Mouse (Mus musculus) right cerebral cortex, adult 18-20 months (tissue): Measurements from ENCODE around the gene Rngtt.
"Not testable (repeated sequence)": the region's sequence is repeated elsewhere in the genome, so short reads cannot be mapped to it uniquely, and the experiment has no call there.

Source experiments
- DNase-seq: peaks from one replicate; pipeline ENCODE4 v3.0.0; 2022; ENCODE audit warnings: mixed read lengths

Gene Rngtt

DNA sequence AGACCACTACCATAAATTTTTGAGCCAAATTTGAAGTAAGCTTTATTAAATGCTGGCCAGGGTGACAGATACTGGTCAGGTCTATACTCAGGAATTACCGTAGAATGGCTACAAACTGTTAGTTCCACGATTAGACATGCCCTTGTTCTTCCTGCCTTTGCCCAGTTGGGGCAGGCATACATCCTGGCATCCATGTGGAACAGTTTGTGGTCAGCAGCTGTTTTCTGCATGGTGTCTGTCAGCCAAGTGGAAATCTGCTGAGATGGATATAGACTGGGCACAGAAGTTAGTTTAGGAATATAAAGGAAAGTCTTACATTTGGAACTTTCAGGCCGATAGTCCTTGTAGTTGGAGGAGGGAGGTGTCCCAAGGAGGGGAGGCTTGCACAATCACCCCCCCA is 136.8 kb downstream of the Rngtt start:
- DNase-seq: no peak

DNA sequence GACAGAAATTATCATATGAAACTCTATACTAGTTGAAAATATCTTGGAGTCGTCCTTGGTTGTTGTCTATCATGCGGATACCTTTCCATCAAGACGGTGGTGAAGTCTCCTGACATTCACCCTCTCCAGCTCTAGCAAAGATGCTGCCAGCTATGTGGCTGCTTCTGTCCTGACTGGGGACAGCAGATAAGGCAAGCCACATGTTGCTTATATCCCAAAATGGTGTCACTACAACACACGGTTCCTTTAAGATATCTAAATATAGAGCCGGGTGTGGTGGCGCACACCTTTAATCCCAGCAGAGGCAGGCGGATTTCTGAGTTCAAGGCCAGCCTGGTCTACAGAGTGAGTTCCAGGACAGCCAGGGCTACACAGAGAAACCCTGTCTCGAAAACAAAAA is 140.2 kb downstream of the Rngtt start:
- DNase-seq: not testable (repeated sequence)

DNA sequence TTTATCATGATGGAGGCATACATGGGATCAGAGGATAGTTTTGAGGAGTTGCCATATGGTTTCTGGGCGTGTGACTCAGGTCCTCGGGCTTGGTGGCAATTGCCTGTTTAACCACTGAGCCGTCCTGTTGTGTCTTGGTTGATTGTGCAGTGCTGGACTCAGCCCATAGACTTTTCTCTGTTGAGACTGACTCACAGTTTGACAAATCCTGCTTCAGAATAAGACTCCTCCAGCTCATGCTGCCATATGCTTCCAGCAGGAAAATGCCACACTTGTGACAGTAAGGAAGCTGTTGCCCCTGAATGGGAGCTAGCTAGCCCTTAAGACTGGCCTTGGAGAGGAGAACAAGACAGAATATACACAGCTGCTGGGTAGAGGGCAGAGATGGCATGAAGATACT is 149.7 kb downstream of the Rngtt start:
- peak; percentile 38 for DNase-seq

DNA sequence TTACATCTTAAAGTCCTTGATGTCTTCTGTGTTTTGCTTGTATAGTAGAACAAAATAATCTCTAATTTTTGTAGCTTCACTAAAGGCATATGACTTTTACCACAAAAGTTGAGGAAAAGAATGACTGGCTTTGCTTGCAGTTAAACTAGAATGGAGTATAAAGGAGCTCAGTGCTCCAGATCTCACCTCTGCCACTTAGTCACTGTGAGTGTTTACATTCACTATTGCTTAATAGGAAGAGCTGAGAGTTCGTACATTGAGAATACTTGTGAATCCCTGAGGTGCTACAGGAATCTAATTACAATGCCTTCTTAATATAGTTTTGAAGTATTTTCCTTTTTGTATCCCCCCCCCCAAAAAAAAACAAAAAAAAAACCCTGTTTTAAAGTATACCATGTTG is 154.3 kb downstream of the Rngtt start:
- no peak for DNase-seq

DNA sequence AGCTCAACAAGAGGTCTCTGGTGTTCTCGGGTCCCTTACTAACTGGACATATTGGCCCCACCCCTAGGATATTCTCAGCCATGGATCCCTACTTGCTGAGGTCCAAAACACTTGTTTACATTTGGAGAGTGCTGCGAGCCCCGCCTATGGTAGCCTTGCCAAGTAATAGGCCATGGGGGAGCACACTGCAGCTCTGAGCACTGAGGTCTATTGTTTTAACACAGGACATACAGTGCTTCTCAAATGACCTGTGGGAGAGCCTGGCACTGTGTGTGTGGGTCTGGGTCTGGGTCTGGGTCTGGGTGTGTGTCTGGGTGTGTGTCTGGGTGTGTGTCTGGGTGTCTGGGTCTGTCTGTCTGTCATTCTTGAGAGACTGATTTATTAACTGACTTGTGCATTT is 155.8 kb downstream of the Rngtt start:
- DNase-seq: no peak

DNA sequence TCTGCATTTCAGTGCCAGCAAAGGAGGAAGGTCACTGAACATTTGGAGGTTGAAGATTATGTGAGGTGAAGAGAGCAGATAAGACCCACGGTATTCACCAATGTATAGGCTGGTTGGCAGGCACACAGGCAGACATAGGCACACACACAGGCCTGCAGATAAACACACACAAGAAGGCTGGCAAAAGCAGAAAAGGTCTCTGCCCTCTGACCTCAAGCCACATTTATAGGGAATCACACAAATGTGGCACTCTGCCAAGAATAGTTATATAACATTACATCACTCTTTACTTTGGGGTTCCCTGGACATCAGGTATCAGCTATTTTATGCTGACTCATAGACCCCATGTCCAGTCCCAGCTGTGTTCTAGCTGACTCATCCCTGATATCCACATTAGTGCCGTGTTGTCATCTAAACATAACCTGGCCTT is 156.9 kb downstream of the Rngtt start:
- DNase-seq: no peak

DNA sequence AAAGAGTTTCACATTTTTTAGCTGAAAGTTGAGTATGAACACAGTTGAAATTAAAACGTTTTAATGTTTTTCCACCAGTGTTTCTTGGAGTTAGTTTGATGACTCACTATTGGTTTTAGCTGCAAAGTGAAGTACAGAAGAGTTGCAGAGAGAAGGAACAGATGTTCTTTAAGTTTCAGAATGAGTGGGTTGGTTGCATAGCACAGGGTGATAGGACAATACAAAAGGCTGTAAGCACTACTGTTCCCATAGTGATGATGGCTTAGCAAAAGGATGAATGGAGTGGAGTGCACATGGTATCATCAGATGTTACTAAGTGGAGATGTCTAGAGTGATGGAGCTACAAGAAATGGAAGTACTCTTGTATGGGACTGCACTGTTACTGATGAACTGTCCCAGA is 157.5 kb downstream of the Rngtt start:
- peak; percentile 50 for DNase-seq

DNA sequence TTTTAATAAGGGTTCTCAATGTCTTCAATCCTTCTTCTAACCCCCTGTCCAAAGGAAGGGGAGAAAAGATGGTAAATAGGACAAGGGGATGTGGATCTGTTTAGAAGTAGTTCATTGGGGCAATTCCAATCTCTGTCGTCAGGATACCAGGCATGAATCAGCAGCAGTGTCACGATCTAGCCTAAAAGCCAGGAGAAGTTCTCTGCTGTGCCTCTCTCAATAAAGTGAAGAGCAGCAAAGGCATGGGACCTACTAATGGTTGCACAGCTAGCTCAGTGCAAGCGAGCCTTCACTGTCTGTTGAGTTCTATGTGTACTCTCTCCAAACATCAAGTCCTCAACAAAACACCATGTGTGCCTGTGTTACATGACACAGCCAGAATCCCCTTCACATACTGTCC is 158.0 kb downstream of the Rngtt start:
- DNase-seq: no peak

DNA sequence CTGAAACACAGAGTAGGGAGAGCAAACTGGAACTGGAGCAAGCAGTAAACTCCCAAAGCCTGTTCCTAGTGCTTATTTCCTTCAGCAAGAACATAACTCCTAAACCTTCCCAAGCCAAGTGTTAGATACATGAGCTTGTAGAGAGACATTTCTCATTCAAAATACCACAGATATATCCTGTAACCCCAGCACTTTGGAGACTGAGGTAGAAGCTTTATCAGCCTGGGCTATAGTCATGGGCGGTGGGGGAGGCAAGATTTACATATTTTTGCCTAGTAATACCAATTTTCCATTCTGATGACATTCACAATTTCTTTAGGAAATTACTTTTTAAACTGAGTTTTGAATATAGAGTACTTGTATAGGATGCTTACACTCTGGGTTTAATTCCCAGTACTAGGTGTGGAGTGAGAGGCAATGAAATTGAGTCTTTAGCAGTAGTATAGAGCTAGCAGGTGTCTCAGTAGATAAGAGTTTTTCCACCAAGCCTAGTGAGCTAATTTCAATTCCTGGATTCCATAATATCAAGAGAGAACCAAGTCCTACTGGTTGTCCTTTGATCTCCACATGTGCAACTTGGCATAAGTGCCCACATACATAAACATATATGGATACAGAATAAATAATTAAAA is 160.7 kb downstream of the Rngtt start:
- DNase-seq: no peak

DNA sequence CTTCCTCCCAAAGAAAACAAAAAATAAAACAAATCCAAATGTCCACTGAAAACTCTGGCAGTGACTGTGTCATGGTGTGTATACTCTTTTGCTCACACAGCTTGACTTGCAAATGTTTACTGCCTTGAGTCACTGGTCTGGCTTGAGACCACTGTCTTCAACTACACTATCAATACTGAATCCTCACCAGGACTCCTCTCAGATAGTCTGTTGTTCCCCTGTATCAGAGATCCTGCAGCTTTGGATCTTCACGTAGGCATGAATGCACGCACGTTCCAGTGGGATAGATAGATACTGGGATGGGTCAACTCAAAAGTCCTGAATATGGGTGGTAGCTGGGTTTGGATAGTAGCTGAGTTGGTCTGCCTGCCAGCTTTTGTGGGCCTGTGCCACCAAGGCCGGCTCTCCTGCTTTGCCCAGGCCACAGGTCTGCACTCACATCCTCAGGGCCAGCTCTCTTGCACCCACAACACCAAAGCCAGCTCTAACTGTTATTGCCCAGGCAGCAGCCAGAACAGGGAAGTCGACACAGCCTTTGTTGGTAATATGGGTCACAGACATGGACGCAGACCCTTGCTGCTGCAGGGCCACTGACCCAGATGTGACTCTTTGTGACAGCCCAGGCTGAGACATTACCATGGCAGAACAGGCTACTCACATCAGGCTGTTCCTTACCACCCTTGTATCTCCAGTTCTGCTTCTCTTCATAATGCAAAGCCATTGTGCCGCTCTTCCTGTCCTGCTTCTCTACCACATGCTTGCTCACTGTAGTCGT is 168.1 kb downstream of the Rngtt start:
- DNase-seq: no peak

DNA sequence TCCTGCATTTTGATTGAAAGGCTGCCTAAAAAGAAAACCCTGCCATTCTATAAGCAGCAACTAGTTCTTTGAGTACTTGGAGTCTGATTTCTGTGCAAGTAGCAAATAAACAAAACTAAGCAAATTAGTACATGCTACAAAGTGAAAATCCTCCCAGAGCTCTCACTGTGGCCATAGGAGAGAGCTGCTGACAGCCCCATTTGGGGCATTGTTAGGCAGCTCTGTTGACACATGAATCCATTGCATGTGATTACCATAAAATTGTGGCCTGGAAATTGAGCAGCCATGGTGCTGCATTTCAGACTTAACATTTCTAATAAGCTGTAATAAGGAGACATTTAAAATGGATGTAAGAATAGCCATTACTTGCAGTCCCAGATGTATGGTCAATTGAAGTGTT is 171.6 kb downstream of the Rngtt start:
- DNase-seq: no peak

DNA sequence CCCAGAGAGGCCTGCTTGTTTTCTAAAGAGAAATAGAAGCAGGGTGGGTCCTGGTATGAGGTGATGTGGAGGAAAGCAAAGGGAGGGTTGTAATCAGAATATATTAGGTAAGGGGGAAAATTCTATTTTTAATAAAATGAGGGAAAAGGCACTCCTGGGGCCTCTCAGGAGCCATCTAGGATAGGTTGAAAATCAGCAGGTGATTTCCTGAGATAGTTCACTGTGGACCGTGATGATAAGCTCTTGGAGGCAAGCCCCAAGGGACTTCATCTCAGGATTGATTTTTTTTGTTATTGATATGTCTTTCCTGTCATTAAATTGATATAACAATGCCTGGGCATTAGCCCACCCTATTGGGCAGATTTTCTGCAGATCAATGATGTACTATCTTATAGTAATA is 175.9 kb downstream of the Rngtt start:
- DNase-seq: no peak

DNA sequence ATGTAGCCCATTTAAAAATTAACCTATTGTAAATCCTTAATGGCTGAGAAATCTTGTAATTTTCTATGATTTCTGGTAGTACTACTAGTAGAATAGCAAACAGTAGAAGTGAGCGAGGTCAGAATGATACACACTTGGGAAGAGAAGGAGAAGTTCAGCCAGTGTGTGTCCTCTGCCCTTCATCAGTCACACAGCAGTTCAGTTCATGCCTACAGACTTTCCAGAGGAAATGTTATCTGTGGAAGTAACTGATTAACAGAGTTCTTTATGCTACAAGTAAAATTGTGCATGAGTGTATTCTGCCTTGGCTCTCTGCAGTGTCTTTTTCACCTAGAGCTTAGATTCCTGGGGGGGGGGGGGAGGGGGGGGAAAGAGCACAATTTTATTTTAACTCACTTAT is 181.0 kb downstream of the Rngtt start:
- DNase-seq: no peak

DNA sequence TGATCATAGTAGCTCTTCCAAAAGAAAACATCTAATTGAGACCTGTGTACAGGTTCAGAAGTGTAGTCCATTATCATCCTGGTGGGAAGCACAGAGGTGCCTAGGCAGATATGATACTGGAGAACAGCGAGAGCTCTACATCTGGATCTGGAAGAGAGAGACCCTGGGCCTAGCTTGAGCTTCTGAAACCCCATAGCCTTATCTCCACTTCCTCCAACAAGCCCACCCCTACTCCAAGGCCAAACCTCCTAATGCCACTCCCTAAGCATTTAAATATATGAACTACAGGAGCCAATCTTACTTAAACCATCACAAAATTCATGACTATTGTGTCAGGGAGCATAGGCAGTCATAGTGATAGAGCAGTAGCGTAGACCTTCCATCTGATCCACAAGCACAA is 184.3 kb downstream of the Rngtt start:
- DNase-seq: no peak

DNA sequence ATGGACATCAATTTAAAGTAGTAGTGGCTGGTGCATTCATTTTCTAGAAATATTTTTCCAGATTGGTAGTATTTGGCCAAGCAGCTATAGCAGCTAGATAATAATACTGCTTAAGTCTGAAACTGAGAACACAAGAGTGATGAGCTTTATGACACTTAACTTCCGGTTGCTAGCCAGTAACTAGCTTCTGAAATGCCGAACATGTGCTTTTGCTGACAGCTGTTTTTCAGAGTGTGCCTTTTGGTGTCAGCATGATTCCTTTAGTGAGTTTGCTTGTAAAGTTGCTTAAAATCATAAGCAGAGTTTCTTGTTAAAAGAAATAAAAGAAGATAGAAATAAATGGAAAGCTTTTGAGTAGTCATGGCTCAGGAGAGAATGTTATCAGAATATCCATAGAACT is 186.9 kb downstream of the Rngtt start:
- no peak for DNase-seq

DNA sequence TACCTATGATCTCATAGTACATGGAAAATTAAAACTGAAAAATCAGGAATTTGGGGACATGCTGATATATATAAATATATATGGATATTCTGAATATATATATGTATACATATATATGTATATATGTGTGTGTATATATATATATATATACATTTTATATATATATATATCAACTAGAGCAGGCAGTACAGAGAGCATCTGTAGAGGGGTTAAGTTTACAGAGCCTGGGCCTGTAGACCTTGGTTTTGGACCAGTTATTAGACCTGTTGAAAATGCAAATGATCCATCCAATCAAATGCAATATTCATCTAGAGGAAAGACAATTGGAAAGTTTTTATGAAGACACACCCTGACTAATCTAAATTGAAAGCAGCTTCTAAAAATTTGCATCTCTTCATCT is 187.5 kb downstream of the Rngtt start:
- no peak for DNase-seq

DNA sequence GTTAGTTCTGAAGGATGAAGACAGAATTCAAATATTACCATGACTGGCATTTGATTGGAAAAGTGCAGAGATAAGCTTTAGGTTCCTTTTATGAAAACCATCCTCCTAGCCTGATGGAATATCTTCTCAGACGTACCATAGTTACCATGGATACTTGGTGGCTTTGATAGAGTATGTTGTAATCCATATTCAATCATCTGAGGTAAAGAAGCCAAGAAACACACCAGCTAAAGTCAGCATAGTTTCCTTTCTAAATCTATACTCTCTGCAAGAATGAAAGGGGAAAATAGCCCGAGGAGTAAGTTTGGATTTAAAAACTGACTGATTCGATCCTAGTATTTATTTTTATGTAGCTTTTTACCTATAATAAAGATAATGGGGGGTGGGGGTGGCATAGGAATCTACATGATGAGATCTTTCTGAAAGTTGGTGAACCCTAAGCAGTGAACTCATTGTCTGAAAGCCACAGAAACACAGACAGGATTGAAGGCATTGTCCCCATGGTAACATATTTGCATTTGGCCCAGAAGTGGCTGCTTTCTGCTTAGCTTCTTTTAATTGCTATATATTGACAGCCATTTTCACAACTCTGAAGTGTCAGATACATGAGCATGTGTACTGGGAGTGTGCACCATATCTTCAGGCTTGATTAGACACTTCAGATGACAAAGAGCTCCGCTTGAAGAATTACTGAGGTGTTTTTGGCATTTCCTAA is 188.2 kb downstream of the Rngtt start:
- no peak for DNase-seq

DNA sequence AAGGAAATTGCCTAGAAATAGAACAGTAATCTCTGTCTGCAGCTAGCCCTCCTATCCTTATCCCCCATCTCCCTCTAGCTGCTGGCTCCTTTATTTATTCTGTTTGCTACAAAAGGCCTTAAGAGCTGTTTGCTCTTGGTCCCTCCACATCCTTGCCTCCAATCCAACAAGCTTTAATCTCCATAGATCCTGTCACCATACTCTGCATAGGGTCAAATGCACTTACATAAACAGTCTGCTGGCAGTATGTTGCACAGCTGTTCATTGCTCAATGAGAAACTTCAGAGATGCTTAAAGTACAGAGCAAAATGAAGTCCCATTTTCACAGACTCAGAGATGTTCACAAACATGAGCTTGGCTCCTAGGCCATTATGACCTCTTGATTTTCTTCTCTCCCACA is 196.5 kb downstream of the Rngtt start:
- no peak for DNase-seq

DNA sequence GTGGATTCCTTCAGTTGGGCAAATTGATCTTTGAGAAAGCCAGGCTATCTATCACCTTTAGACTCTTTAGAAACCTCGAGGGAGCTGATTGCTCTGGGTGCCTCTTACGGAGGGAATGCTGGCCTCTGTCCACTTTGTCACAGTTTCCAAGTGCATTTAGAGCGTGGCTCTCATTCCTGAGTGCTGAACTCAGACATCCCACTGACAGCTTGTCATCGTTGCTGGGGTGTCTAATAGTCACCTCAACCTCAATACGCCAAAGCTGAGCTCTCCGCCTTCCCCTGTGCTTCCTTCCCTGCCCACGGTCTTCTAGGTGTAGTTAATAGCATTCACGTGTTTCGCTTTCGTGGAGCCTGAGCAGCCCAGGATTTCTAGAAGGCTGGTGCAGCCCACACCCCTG is 200.4 kb downstream of the Rngtt start:
- no peak for DNase-seq

DNA sequence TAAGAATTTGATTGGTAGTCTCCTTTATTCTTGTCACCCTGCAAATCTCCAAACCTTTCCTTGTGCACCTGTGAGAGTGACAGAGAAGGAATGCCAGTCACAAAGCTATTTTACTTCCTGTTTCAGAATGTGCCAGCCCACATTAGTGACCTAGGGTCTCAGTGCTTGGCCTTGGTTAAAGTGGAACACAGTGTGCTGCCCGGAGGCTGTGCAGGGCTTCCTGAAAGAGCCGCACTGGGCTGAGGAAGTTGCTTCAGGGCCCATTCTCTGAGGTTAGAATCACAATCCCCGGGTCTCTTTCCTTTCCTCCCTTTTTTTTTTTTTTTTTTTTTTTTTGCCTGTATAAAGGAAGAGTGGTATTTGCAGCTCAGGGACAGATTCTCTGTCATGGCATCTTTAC is 203.3 kb downstream of the Rngtt start:
- DNase-seq: no peak

DNA sequence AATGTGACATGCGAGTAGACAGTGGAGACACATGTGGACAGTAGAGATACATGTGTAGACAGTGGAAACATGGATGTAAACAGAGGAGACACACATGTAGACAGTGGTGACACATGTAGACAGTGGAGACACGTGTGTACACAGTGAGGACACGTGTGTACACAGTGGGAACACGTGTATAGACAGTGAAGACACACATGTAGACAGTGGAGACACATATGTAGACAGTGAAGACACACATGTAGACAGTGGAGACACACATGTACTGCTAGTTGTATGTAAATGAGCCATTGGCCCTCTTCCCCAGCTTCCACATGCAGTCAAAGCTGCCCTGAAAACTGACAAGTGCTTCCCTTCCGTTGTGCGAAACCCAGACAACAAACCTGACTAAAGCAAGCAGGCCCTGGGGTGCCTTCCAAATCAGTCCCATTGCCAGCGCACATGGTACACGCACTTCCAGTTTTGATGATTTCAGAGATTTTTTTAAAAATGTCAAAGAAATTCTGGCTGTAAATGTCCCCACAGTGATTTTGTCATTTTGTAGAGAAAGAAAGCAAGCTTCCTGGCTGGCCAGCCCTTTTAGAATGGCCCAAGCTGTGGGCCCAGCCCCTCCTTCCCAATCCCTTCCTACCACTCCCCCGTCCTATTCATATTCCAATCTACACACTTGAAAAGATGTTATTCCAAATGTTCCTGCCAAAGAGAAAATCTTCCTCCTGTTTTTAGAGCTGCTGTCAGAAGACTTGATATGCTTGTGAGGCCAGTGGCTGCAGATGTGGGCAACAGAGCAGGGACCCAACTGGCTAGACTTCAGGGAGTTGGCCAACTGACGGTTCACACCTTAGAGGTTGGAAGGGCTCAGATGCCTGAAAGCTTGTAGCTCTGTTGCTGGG is 204.2 kb downstream of the Rngtt start:
- DNase-seq: peak; percentile 42

DNA sequence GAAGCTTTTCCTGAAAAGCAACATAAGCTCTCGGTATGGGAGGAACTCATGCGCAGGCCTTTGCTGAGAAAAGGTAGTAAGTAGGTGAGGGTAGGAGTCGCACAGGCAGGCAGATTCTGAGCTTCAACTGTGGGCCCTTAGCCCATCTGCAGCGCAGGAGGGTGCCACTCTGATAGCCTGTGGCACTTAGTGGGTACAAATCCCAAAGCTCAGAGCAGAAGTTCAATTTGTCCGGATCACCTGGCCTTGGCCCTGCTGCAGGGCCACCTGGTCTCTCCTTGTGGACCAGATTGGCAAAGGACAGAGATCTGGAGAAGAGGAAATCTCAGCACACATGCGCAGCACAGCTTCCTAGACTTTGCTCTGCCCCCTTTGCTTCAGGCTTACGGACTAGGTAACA is 210.1 kb downstream of the Rngtt start:
- no peak for DNase-seq

DNA sequence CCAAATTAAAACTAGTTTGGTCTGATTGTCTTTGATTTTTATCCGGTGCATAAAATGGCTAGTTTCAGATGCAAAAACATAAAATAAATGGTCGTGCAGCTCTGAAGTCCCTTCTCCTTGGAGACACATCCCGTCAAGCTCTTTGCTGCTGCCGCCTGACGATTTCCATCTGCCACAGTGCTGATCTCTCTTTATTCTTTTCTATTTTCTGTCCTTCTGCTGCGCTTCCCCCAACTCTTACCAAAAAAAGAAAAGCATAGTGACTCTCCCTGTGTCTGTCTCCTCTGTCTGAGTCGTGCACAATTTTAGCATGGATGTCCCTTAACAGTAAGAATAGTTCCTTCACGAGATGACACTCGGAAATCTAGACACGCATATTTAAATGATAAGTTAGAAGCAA is 210.8 kb downstream of the Rngtt start:
- peak; percentile 67 for DNase-seq
